Mouse (Mus musculus) adipocyte (in vitro differentiated cells): Measurements from ENCODE around the gene Tgm5.
"Not testable (repeated sequence)": the region's sequence is repeated elsewhere in the genome, so short reads cannot be mapped to it uniquely, and the experiment has no call there.

Experiments
- DNase-seq: peaks from one replicate; pipeline ENCODE4 v3.0.0-alpha.2; 2016; ENCODE audit warnings: low spot score

The Tgm5 gene

DNA sequence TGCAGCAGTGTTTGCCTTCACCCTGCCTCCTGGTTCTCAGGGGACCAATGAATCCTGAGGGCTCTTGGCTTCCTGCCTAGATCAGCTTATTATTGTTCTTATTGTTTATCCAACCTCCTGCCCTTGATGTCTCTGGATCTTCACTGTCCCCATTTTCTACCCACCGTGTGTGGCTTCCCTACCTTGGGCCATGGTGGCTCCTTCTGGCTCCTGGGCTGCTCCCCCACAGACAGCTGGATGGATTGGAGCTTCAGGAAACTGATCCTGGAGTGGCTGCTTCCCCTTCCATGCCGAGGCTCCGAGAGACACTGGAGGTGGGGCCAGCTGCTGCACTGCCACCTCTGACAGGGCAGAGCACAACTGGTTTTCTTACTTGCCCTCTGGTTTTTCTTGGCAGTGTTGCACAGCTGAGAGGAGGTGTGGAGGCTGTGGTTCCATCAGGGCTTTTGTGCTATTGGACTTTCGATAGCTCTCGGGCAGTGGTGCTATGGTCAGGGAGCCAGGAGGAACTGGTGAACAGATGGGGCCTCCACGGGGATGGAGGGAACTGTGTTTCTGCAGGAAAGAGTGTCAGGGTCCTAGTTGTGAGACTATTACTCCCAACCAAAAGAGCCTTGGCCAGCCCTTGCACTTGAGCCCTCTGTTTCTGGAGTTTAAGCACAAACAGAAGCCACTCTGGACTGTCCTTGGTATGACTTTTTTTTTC, at the start of gene Tgm5:
Gene Tgm5 (minus strand): TSS at position 362 of the 706 bp plus-strand sequence.
- peak; percentile 37 for DNase-seq

- peak; percentile 21 for DNase-seq
Observed at GRCm38 (mm10) chr2:121132822-121133221, 47.2 kb upstream of the Tgm5 start.

DNA sequence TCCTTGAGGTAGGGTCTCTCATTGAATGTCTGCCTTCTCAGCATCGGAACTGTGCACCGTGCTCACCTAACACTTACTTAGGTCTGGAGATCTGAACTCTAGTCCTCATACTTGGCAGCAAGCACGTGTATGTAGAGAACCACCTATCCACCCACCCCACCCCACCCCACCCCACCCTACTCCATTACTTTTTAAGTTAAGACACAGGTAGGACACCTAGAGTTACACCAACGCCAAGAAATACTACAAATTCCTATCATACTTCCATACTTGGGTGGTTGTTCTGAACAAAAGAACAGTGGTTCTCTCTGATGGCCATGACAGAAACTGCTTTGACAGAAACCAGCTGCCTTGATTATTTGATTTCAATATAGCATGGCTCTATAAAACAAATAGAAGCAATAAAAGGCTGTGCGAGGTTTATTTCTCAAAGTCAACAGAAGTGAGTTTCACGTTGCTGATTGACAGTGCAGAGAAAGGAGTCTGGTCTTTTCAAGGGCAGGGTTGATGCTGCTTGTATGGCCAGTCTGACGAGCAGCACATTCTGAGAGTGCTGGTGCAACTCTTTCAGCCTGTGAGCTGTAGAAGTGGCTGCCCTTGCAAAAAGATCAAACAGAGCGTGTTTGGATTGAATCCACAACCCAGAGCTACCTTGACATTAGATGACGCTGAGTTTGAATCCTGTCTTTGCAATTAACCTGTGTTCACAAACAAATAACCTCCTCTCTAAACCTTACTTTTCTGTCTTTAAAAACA, 43.4 kb upstream of the Tgm5 start:
- DNase-seq, result no peak

GRCm38 (mm10) chr2:121127536-121127935, 41.9 kb upstream of the Tgm5 start:
- DNase-seq, result no peak

- not testable (repeated sequence) for DNase-seq
Observed at GRCm38 (mm10) chr2:121126302-121126701, 40.7 kb upstream of the Tgm5 start.

DNA sequence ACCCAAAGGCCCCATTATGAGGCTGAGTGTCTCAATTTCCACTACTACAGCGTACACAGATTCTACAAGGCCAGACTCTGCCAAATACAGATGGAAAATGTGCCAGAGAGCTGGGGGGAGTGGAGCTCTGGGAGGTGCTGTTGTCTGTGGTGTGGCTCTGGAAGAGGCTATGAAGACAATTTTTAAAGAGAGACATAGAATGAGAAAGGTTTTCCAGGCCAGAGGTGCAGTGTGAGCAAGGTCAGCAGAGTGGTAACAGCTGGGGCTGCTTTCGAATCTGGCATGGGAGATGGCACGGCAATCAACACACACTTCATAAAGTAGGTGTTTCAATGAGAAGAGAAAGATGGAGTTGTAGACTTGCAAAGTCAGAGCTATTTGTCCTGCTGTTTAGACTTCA, 33.6 kb upstream of the Tgm5 start:
- DNase-seq, result peak; percentile 45

DNA sequence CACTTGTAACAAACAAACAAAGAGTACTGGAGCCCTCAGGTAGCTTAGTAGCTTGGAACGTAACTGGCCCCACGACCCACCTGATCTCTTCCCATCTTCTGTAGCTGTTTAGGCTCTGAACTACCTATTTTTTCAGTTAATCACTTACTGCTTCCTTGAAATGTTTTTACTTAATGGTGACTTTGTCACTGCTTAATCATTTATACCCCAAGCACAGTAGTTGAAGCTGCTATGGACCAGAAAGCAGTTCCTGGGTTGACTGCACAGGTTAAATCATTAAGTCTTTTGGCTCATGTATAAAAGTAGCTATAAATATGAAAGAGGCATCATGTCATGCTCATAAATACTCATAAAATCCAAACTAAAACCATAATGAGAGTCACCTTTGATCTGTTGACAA, 29.8 kb upstream of the Tgm5 start:
- DNase-seq, result no peak

DNA sequence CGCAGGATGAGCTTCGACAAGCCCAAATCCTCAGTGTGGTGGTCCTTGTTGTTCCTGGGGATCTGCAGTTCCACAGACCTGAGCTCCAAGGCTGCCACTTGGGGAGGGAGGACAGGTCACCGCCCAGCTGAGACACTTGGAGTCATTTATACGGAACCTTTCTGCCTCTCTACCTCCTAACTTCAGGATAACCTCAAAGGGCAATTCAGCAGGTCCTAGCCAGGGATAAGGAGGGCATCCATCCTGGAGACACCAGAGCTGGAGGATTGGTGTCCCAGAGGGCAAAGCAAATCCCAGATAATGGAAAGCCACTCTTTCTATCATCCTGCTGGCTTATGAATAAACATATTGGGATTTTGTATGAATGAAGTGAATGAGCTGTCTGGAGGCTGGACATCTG, 24.1 kb upstream of the Tgm5 start, which contains the start of gene Tgm7:
Gene Tgm7 (minus strand): TSS at position 101 of the 400 bp plus-strand sequence.
- no peak for DNase-seq

DNA sequence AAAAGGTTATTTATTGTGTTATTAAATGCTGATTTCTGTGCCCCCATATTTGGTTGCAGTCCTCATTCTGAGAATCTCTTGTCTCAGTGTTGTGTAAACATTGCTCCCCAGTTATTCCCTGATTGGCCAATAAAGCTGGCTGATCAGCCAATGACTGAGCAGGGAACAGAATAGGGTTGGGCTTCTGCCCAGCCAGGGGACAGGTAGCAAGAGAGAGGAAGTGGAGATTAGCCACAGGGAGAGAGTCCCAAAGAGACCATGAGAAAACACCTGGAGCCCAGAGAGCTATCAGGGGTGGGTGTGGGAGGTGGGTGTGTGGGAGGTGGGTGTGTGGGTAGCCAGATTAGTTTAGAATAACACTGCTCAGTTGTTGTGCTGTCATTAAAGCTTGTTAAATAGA, 20.3 kb upstream of the Tgm5 start:
- no peak for DNase-seq

DNA sequence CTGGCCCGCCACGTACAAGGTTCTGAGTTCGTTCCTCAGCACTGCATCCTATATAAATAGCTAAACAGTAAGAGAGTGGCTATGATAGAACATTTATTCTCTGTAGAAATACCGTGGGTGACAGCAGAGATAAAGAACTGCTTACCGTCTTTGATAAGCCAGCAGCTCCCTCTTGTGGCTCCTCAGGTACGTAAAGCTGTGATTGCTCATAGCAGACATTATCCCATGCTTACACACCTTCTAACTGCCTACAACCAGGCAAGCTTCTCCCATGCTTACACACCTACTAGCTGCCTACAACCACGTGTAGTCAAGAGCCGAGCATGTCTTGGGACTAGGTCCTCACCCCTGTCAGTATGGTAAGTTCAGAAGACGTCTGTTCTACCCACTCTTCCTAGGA, 16.4 kb upstream of the Tgm5 start:
- DNase-seq, result peak; percentile 80

DNA sequence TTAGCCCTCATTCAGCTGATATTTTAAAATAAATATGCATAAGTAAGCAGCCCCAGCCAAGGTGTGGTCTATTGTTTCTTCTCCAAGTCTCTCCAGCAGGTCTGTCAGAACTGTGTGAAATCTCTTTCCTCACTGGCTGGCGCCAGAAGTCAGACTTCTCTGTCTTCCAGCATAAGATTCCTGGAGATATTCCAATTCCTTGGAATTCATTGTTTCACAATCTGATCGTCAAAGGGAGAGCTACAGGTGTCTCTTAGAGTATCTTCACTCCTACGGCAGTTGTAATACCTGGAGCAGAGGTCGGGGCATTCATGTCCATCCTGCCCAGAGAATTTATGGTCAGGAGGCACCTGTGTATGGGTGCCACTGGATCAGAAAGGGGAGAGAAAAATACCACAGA, 4.1 kb upstream of the Tgm5 start:
- DNase-seq, result no peak

DNA sequence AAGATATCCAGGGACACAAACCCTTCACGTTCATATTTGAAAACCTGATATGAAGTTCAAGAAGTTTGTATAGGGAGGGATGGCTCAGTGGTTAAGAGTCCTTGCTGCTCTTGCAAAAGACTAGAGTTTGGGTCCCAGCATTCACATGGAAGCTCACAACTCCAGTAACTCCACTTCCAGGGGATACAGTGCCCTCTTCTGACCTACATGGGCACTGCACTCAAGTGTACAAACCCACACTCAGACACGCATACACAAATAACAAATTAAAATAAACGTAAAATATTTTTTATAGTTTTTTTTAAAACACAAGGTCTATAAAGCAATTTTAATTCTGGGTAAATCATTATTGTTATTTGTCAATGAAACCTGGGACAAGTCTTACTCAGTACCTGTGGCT, 2.9 kb upstream of the Tgm5 start:
- no peak for DNase-seq

- DNase-seq, result no peak
Observed at GRCm38 (mm10) chr2:121082626-121083025, 3.0 kb downstream of the Tgm5 start.

- no peak for DNase-seq
Observed at GRCm38 (mm10) chr2:121074747-121075146, 10.9 kb downstream of the Tgm5 start.

- DNase-seq, result no peak
Observed at GRCm38 (mm10) chr2:121071871-121072270, 13.8 kb downstream of the Tgm5 start.

DNA sequence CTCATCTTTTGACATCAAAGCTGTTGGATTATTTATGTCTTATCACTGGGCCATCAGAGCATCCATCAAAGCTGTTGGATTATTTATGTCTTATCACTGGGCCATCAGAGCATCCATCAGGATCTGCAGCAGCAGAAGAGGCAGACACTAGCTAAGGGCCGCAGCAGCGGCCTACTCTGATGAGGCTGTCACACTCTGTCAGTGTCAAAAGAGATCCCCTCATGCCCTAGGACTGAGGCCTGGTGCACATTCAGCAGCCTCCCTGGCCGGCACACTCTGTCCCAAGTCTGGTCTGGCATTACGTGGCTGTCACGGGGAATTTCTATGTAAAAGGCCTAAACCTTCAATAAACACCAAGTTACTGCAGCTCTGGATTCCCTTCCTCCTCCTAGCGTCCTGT, 16.1 kb downstream of the Tgm5 start:
- DNase-seq, result no peak

- no peak for DNase-seq
Observed at GRCm38 (mm10) chr2:121067116-121067515, 18.5 kb downstream of the Tgm5 start.

- no peak for DNase-seq
Observed at GRCm38 (mm10) chr2:121061315-121061714, 24.3 kb downstream of the Tgm5 start.

DNA sequence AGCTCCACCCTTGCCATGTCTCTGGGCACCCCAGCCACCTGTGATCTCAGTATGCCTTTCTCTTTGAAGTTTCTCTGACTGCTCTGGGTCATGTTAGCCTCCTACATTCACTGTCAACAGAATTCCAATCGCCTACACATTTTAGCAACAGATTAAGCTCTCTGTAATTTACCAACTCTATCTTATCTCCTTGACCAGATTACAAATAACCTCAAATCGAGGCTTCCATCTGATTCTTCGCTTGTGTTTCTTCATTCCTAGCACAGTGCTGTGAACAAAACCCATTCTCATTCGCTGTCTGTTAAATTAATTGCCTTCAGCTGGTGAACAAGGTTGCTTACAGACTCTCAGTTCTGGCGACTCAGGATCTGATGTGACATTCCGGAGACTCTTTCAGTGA, 27.6 kb downstream of the Tgm5 start:
- DNase-seq, result no peak

DNA sequence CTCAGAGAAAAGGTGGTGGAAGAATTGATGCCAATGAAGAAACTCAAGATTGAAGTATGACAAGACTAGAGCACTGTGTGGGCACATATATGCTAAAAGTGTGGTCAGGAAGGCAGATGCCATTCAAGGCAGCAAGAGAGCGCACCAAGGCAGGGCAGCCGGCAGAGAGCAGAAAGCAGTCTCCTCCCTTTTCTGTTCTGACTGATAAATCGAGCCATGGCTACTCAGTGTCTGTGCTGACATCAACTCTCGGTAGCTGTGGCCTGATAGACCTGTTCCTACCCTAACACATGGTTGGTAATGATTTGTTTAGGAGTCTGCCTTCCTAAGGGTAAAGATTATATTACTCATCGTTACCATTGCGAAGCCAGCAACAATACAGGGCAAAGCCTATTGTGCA, 29.7 kb downstream of the Tgm5 start:
- DNase-seq, result no peak

DNA sequence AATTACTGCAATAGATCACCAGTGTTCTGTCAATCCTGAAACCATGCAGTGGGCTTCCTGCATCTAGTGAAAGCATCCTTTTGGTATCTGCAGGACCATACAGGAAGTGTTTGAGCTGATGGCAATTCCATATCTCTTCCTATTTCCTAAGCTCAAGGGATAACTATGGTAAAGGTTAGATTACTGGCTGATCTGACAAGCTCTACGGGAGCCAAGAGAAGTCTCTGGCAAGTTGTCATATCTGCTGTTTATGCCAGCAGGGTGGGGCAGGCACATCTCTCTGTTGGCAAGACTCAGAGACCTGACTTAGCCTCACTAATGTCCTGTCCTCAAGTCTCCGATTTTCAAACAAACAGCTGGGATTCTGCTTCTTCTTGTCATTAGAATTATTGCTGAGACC, 31.6 kb downstream of the Tgm5 start:
- no peak for DNase-seq

DNA sequence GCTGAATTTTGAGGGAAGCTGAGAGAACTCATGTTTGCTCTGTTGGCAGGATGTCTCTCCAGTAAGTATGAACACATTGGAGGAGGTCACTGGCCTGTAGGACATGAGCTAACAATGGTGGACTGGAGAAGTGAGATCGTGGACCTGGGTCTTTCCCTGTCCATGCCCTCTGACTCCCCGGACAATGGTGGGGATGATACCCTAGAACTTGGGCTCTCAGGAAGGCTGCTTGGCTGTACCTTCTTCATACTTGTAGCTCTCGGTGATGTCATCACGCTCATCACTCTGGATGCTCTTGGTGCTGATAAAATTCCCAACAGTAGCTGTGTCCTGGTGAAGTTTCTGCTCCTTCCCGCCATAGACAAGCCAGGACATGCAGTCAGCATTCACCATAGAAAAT, 33.5 kb downstream of the Tgm5 start:
- no peak for DNase-seq

- no peak for DNase-seq
Observed at GRCm38 (mm10) chr2:121045653-121046052, 40.0 kb downstream of the Tgm5 start.

DNA sequence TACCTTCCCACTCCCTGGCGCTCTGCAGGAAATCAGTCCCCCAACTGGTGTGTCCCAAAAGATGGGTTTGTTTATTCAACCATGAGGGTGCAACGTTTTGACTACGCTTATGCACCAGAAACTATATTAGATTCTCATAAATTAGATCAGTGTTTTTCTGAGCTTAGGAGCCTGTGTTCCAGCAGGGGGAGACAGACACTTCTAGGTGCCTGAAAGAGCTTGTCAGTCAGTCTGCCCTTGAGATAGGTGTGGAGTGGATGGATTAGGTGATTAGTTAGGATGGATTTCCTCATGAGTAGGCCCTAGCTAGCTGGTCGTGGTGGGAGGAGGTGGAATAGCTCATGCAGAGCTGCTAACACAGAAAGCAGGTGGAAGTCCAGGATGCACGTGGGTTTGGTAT, 44.5 kb downstream of the Tgm5 start:
- DNase-seq, result peak; percentile 71
